Mouse (Mus musculus): Measurements from ENCODE around the gene Gab2. TPM values are rescaled to one million over a fixed set of nuclear protein-coding genes. Genes with fewer than 3 reads are reported as not detected.

Gene Gab2
- polyA plus RNA-seq, 1 experiment from 2014 or later, result 5.5 TPM

GRCm38 (mm10) chr7:97248136-97248535, 166.8 kb downstream of the Gab2 start:
- no peaks in the 10 kb centered on the region for H3K27me3 ChIP-seq (replicated peaks; ENCODE audit: control insufficient read depth, insufficient read depth, low read length)
- H3K27ac ChIP-seq (ENCODE audit: low read depth, low read length), result no peak overlapping the region
- H3K4me1 ChIP-seq (replicated peaks; ENCODE audit: control insufficient read depth, insufficient read depth, low read length), result no peaks in the 10 kb centered on the region
- no peaks in the 10 kb centered on the region for H3K36me3 ChIP-seq (ENCODE audit: control insufficient read depth, insufficient read depth)
- WGBS, result 80% methylated on average over 5 of the region's 5 CpGs
- no peak overlapping the region for H3K9ac ChIP-seq (ENCODE audit: low read depth, low read length)
- H3K4me2 ChIP-seq (replicated peaks; ENCODE audit: low read depth), result no peak overlapping the region
- no peaks in the 10 kb centered on the region for H3K9me3 ChIP-seq (ENCODE audit: control insufficient read depth)
- no peak overlapping the region for H3K4me3 ChIP-seq (ENCODE audit: low read depth, low read length)
- no peak for ATAC-seq
- TF ChIP-seq CTCF (IDR thresholded peaks at IDR 0.05; ENCODE audit: low read depth), result no peak

GRCm38 (mm10) chr7:97251638-97252037, 170.3 kb downstream of the Gab2 start:
- Histone ChIP-seq H3K9ac (ENCODE audit: low read depth, low read length) (no peak overlapping the region), H3K4me3 (ENCODE audit: low read depth, low read length) (no peak overlapping the region), H3K4me1 (replicated peaks; ENCODE audit: control insufficient read depth, insufficient read depth, low read length) (no peaks in the 10 kb centered on the region), H3K27me3 (replicated peaks; ENCODE audit: control insufficient read depth, insufficient read depth, low read length) (no peaks in the 10 kb centered on the region), H3K4me2 (replicated peaks; ENCODE audit: low read depth) (no peak overlapping the region), H3K9me3 (ENCODE audit: control insufficient read depth) (no peaks in the 10 kb centered on the region), H3K27ac (ENCODE audit: low read depth, low read length) (no peak overlapping the region), H3K36me3 (ENCODE audit: control insufficient read depth, insufficient read depth) (no peaks in the 10 kb centered on the region)
- 34% methylated on average over 2 of the region's 2 CpGs for WGBS
- TF ChIP-seq CTCF (IDR thresholded peaks at IDR 0.05; ENCODE audit: low read depth), result no peak
- no peak for ATAC-seq

- Histone ChIP-seq H3K27me3 (replicated peaks; ENCODE audit: control insufficient read depth, insufficient read depth, low read length) (no peaks in the 10 kb centered on the region), H3K27ac (ENCODE audit: low read depth, low read length) (no peak overlapping the region), H3K9ac (ENCODE audit: low read depth, low read length) (no peak overlapping the region), H3K4me1 (replicated peaks; ENCODE audit: control insufficient read depth, insufficient read depth, low read length) (no peaks in the 10 kb centered on the region), H3K4me2 (replicated peaks; ENCODE audit: low read depth) (no peak overlapping the region), H3K36me3 (ENCODE audit: control insufficient read depth, insufficient read depth) (no peaks in the 10 kb centered on the region), H3K4me3 (ENCODE audit: low read depth, low read length) (no peak overlapping the region), H3K9me3 (ENCODE audit: control insufficient read depth) (no peaks in the 10 kb centered on the region)
- TF ChIP-seq CTCF (IDR thresholded peaks at IDR 0.05; ENCODE audit: low read depth), result no peak
- no peak for ATAC-seq
- 58% methylated on average over 1 of the region's 1 CpGs for WGBS
These were observed 181.2 kb downstream of the Gab2 start for GRCm38 (mm10) chr7:97262541-97262940.

- H3K27me3 ChIP-seq (replicated peaks; ENCODE audit: control insufficient read depth, insufficient read depth, low read length), result no peaks in the 10 kb centered on the region
- no peak overlapping the region for H3K9ac ChIP-seq (ENCODE audit: low read depth, low read length)
- H3K36me3 ChIP-seq (ENCODE audit: control insufficient read depth, insufficient read depth), result peaks cover 8% of the 10 kb centered on the region
- H3K9me3 ChIP-seq (ENCODE audit: control insufficient read depth), result no peaks in the 10 kb centered on the region
- no peak overlapping the region for H3K4me3 ChIP-seq (ENCODE audit: low read depth, low read length)
- TF ChIP-seq CTCF (IDR thresholded peaks at IDR 0.05; ENCODE audit: low read depth), result no peak
- no peak overlapping the region for H3K27ac ChIP-seq (ENCODE audit: low read depth, low read length)
- no peaks in the 10 kb centered on the region for H3K4me1 ChIP-seq (replicated peaks; ENCODE audit: control insufficient read depth, insufficient read depth, low read length)
- H3K4me2 ChIP-seq (replicated peaks; ENCODE audit: low read depth), result no peak overlapping the region
- ATAC-seq, result no peak
These were observed 189.0 kb downstream of the Gab2 start for GRCm38 (mm10) chr7:97270367-97270766.

GRCm38 (mm10) chr7:97271068-97271467, 189.7 kb downstream of the Gab2 start:
- TF ChIP-seq CTCF (IDR thresholded peaks at IDR 0.05; ENCODE audit: low read depth), result no peak
- Histone ChIP-seq H3K9ac (ENCODE audit: low read depth, low read length) (no peak overlapping the region), H3K4me1 (replicated peaks; ENCODE audit: control insufficient read depth, insufficient read depth, low read length) (no peaks in the 10 kb centered on the region), H3K4me2 (replicated peaks; ENCODE audit: low read depth) (no peak overlapping the region), H3K4me3 (ENCODE audit: low read depth, low read length) (no peak overlapping the region), H3K36me3 (ENCODE audit: control insufficient read depth, insufficient read depth) (peaks cover 8% of the 10 kb centered on the region), H3K27me3 (replicated peaks; ENCODE audit: control insufficient read depth, insufficient read depth, low read length) (no peaks in the 10 kb centered on the region), H3K27ac (ENCODE audit: low read depth, low read length) (no peak overlapping the region), H3K9me3 (ENCODE audit: control insufficient read depth) (no peaks in the 10 kb centered on the region)
- WGBS, result 89% methylated on average over 1 of the region's 1 CpGs
- no peak for ATAC-seq

GRCm38 (mm10) chr7:97296986-97297385, 215.6 kb downstream of the Gab2 start:
- ATAC-seq, result no peak
- Histone ChIP-seq H3K4me3 (ENCODE audit: low read depth, low read length) (no peak overlapping the region), H3K4me1 (replicated peaks; ENCODE audit: control insufficient read depth, insufficient read depth, low read length) (no peaks in the 10 kb centered on the region), H3K9me3 (ENCODE audit: control insufficient read depth) (no peaks in the 10 kb centered on the region), H3K4me2 (replicated peaks; ENCODE audit: low read depth) (no peak overlapping the region), H3K9ac (ENCODE audit: low read depth, low read length) (no peak overlapping the region), H3K27ac (ENCODE audit: low read depth, low read length) (no peak overlapping the region), H3K36me3 (ENCODE audit: control insufficient read depth, insufficient read depth) (peaks cover 20% of the 10 kb centered on the region), H3K27me3 (replicated peaks; ENCODE audit: control insufficient read depth, insufficient read depth, low read length) (no peaks in the 10 kb centered on the region)
- TF ChIP-seq CTCF (IDR thresholded peaks at IDR 0.05; ENCODE audit: low read depth), result no peak
- 50% methylated on average over 2 of the region's 2 CpGs for WGBS

GRCm38 (mm10) chr7:97297466-97297865, 216.1 kb downstream of the Gab2 start:
- ATAC-seq, result no peak
- Histone ChIP-seq H3K27me3 (replicated peaks; ENCODE audit: control insufficient read depth, insufficient read depth, low read length) (no peaks in the 10 kb centered on the region), H3K36me3 (ENCODE audit: control insufficient read depth, insufficient read depth) (peaks cover 25% of the 10 kb centered on the region), H3K4me1 (replicated peaks; ENCODE audit: control insufficient read depth, insufficient read depth, low read length) (no peaks in the 10 kb centered on the region), H3K9me3 (ENCODE audit: control insufficient read depth) (no peaks in the 10 kb centered on the region), H3K4me2 (replicated peaks; ENCODE audit: low read depth) (no peak overlapping the region), H3K27ac (ENCODE audit: low read depth, low read length) (no peak overlapping the region), H3K9ac (ENCODE audit: low read depth, low read length) (no peak overlapping the region), H3K4me3 (ENCODE audit: low read depth, low read length) (no peak overlapping the region)
- WGBS, result 0% methylated on average over 2 of the region's 2 CpGs
- peak; percentile 96 for TF ChIP-seq CTCF (IDR thresholded peaks at IDR 0.05; ENCODE audit: low read depth)
